In the genomic region with DNA sequence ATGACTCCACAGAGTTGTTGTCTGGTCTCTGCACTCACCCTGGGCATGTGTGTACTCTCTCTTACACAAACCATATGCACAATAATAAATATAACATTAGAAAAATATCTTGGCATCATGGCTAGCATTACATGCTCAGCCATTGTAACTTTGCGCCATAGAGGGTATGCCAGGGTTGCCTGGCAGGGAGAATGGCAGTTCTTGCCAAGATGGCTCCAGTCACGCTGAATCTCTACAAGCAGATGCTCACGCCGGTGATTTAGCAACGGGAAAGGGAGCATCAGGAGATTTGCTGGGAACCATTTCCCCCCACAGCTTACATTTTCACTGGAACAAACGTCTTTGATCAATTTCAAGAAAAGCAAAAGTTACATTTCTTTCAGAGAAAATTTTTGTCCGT, we compare ENCODE assay signal across 15 mouse cellular contexts. TPM values are rescaled to one million over a fixed set of nuclear protein-coding genes. Genes with fewer than 3 reads are reported as not detected.
A peak's percentile ranks its signal among the peaks of the same experiment; 100 is the strongest.
DNase-seq lines count a peak whose midpoint lies in the region; ATAC-seq and TF ChIP-seq lines count a peak whose summit lies in the region.
"Had no signal": no experiment of that assay in that cellular context is flagged by ENCODE, and none has a peak within 500 bp of the region (broad histone marks: within the 10 kb centered on the region; RNA-seq: fewer than 3 reads in every experiment).

No protein-coding gene starts in this region.

- no peaks in the 10 kb centered on the region for H3K36me3 ChIP-seq in hindbrain, embryonic 13.5 days
- no peaks in the 10 kb centered on the region for H3K36me3 ChIP-seq in hindbrain, embryonic 12.5 days
- H3K36me3 ChIP-seq: heart, embryonic 15.5 days had no signal

- H3K27ac ChIP-seq in hindbrain, embryonic 13.5 days = peak overlapping the region; percentile 44
- H3K27ac ChIP-seq in hindbrain, embryonic 12.5 days = no peak overlapping the region
- H3K27ac ChIP-seq in layer of hippocampus, adult 2 months = peak overlapping the region; percentile 67
- H3K27ac ChIP-seq: heart, embryonic 15.5 days had no signal

- H3K4me2 ChIP-seq in hindbrain, embryonic 13.5 days = no peak overlapping the region
- no peak overlapping the region for H3K4me2 ChIP-seq in hindbrain, embryonic 12.5 days (replicated peaks)
- H3K4me2 ChIP-seq: heart, embryonic 15.5 days had no signal

- peak; percentile 7 for DNase-seq in right cerebral cortex, postnatal 14 days
- DNase-seq in right cerebral cortex, postnatal 25 days = no peak
- peak; percentile 17 to 31 for DNase-seq in layer of hippocampus, adult 2 months (ENCODE audit: low spot score in 2 of 2)
- peak; percentile 22 for DNase-seq in telencephalon, adult 2 months (ENCODE audit: low read depth, low spot score)
- DNase-seq in heart, adult 9 months (ENCODE audit: low spot score in 2 of 2) = no peak
- DNase-seq: adrenal gland, postnatal 25 days; kidney, postnatal 4 days; spleen, adult 18-20 months had no signal

- H3K9ac ChIP-seq in hindbrain, embryonic 13.5 days = no peak overlapping the region
- H3K9ac ChIP-seq in hindbrain, embryonic 12.5 days = no peak overlapping the region
- H3K9ac ChIP-seq: heart, embryonic 15.5 days had no signal

- H3K9me3 ChIP-seq in hindbrain, embryonic 13.5 days = no peaks in the 10 kb centered on the region
- no peaks in the 10 kb centered on the region for H3K9me3 ChIP-seq in hindbrain, embryonic 12.5 days (replicated peaks)
- H3K9me3 ChIP-seq: heart, embryonic 15.5 days had no signal

- ATAC-seq in hindbrain, embryonic 13.5 days (ENCODE audit: low FRiP score) = no peak
- no peak for ATAC-seq in hindbrain, embryonic 12.5 days (ENCODE audit: low FRiP score)
- ATAC-seq in erythroid progenitor cell, adult 5-6 weeks (replicated peaks; ENCODE audit: low FRiP score, poor library complexity, severe bottlenecking) = no peak

- no peak overlapping the region for H3K4me3 ChIP-seq in hindbrain, embryonic 13.5 days
- H3K4me3 ChIP-seq in hindbrain, embryonic 12.5 days = no peak overlapping the region
- no peak overlapping the region for H3K4me3 ChIP-seq in layer of hippocampus, adult 2 months
- H3K4me3 ChIP-seq: heart, embryonic 15.5 days had no signal

- no peak for TF ChIP-seq CTCF in layer of hippocampus, adult 2 months (conservative IDR thresholded peaks at IDR 0.05)

- H3K27me3 ChIP-seq in hindbrain, embryonic 13.5 days = no peaks in the 10 kb centered on the region
- H3K27me3 ChIP-seq in hindbrain, embryonic 12.5 days = no peaks in the 10 kb centered on the region
- H3K27me3 ChIP-seq: CH12.LX; heart, embryonic 15.5 days had no signal

- 81% methylated on average over 7 of the region's 7 CpGs for WGBS in hindbrain, embryonic 13.5 days
- WGBS in hindbrain, embryonic 12.5 days = 92% methylated on average over 7 of the region's 7 CpGs

- 0 out of 2 replicates have a peak, but pooled peaks cover 4% of the 10 kb centered on the region for H3K4me1 ChIP-seq in hindbrain, embryonic 13.5 days (replicated peaks)
- no peaks in the 10 kb centered on the region for H3K4me1 ChIP-seq in hindbrain, embryonic 12.5 days
- H3K4me1 ChIP-seq: heart, embryonic 15.5 days had no signal

RNA-seq across cellular contexts. Expression of gene Gm14085, which starts 46.5 kb away (rescaled TPM):
- polyA plus RNA-seq in hindbrain, embryonic 13.5 days (2015; fragmentation: Nextera tagmentation; extraction: Ambion mirVana) = not detected in 2 replicates
- not detected in 2 replicates for polyA plus RNA-seq in hindbrain, embryonic 12.5 days (2016; fragmentation: Nextera tagmentation; extraction: Ambion mirVana)
- not detected for total RNA-seq in layer of hippocampus, adult 2 months (2021)
- total RNA-seq in erythroid progenitor cell, adult 5-6 weeks (2015; ENCODE audit: low replicate concordance) = 1.3 and 3.2 TPM in 2 replicates
- 0.98 and 1.3 TPM in 2 replicates for total RNA-seq in erythroid progenitor cell, adult 5-6 weeks (2017; ENCODE audit: low replicate concordance)
- total RNA-seq: CH12.LX; liver, adult 2 months had no signal
- polyA plus RNA-seq: heart, embryonic 15.5 days; liver, adult 2 months; lung, embryonic 16.5 days had no signal

Comparison
In these comparisons a context has a peak if more than half of its experiments do, and no peak if none do; other contexts are left out.
1. DNase-seq: peak in right cerebral cortex, postnatal 14 days (single experiment), layer of hippocampus, adult 2 months (2 of 2) and telencephalon, adult 2 months (single experiment); none in right cerebral cortex, postnatal 25 days (single experiment) and heart, adult 9 months (0 of 2).